Mouse (Mus musculus) lung, postnatal 0 days (tissue): ENCODE measurements around the gene Nrip1.

ENCODE experiments used
- CTCF ChIP-seq: IDR thresholded peaks from 2 replicates; pipeline ENCODE4 v1.5.1; 2016; ENCODE audit warnings: antibody characterized with exemption, mild to moderate bottlenecking
- EP300 ChIP-seq: IDR thresholded peaks from 2 replicates; pipeline ENCODE4 v1.6.1; 2016; ENCODE audit warnings: antibody characterized with exemption, mild to moderate bottlenecking, control low read depth

GRCm38 (mm10) chr16:76408241-76408640, 34.6 kb upstream of the Nrip1 start:
- TF ChIP-seq EP300 (no peak), CTCF (no peak)
